Mouse (Mus musculus) ES-E14 (cell line): ENCODE measurements around the gene Pak4. TPM values are rescaled to one million over a fixed set of nuclear protein-coding genes. Genes with fewer than 3 reads are reported as not detected.
"Not testable (repeated sequence)": the region's sequence is repeated elsewhere in the genome, so short reads cannot be mapped to it uniquely, and the experiment has no call there.

ENCODE experiments used
- DNase-seq: peaks from one replicate; pipeline ENCODE4 v3.0.0-alpha.2; 2013; ENCODE audit warnings: low read depth, low spot score
- H3K27ac ChIP-seq: 2 replicates; pipeline ENCODE4 v1.5.1; 2012; ENCODE audit warnings: low read depth, mild to moderate bottlenecking, low read length, moderate library complexity, mixed read lengths; ENCODE audit not compliant: poor library complexity, insufficient read depth, severe bottlenecking
- H3K36me3 ChIP-seq: 2 replicates; pipeline ENCODE4 v1.6.1; 2012; ENCODE audit warnings: mild to moderate bottlenecking, low read length, moderate library complexity, mixed read lengths; ENCODE audit not compliant: control insufficient read depth, poor library complexity, insufficient read depth, severe bottlenecking
- H3K4me1 ChIP-seq, 2 experiments: fragments of 150-350 bp in 1 of 2; sonication (generic) in 1 of 2; 2 replicates each; pipeline ENCODE4 v1.6.1; 2012; ENCODE audit warnings: low read length in 2 of 2, mild to moderate bottlenecking in 1 of 2, mixed read lengths in 1 of 2; ENCODE audit not compliant: control insufficient read depth in 2 of 2, insufficient read depth in 2 of 2, poor library complexity in 1 of 2
- H3K4me3 ChIP-seq, 2 experiments: fragments of 150-350 bp in 1 of 2; sonication (generic) in 1 of 2; 2 replicates each; pipeline ENCODE4 v1.5.1; 2012; ENCODE audit warnings: low read length in 2 of 2, low read depth in 1 of 2, mild to moderate bottlenecking in 1 of 2, mixed read lengths in 1 of 2; ENCODE audit not compliant: insufficient read depth in 1 of 2, poor library complexity in 1 of 2, severe bottlenecking in 1 of 2
- H3K9ac ChIP-seq: 2 replicates; pipeline ENCODE4 v1.6.1; 2012; ENCODE audit warnings: low read depth, mild to moderate bottlenecking, low read length, mixed read lengths; ENCODE audit not compliant: poor library complexity, insufficient read depth, severe bottlenecking
- H3K9me3 ChIP-seq: fragments of 150-350 bp; sonication (generic); 2 replicates; pipeline ENCODE4 v1.6.1; 2012; ENCODE audit warnings: low read depth, mild to moderate bottlenecking, low read length; ENCODE audit not compliant: control insufficient read depth, insufficient read depth
- CHD2 ChIP-seq: IDR thresholded peaks from 2 replicates; pipeline ENCODE4 v1.6.1; 2014; ENCODE audit warnings: mild to moderate bottlenecking, low read depth, low read length, inconsistent platforms
- HCFC1 ChIP-seq: IDR thresholded peaks from 2 replicates; pipeline ENCODE4 v1.6.1; 2012; ENCODE audit warnings: low read length, inconsistent platforms, borderline replicate concordance; ENCODE audit not compliant: insufficient read depth
- MAFK ChIP-seq: IDR thresholded peaks from 2 replicates; pipeline ENCODE4 v1.6.1; 2014; ENCODE audit warnings: mild to moderate bottlenecking, low read depth, low read length, inconsistent platforms; ENCODE audit not compliant: insufficient read depth
- ZC3H11A ChIP-seq: IDR thresholded peaks from 2 replicates; pipeline ENCODE4 v1.6.1; 2012; ENCODE audit warnings: low read depth, mild to moderate bottlenecking, inconsistent platforms, low read length, borderline replicate concordance
- ZNF384 ChIP-seq: IDR thresholded peaks from 2 replicates; pipeline ENCODE4 v1.6.1; 2012; ENCODE audit warnings: low read depth, low read length, inconsistent platforms
- in situ Hi-C, 2 experiments: fragments of 600-800 bp; cut with MboI; formaldehyde crosslinking; loops; one replicate each; pipeline ENCODE4 v1.15.1; 2025; ENCODE audit warnings: low sequenced_read_pairs in 2 of 2, inconsistent platforms in 1 of 2; ENCODE audit not compliant: unreplicated experiment in 2 of 2
- total RNA-seq: library from RNA; depleted of rRNA; stranded (reverse); fragments of 300-350 nt; gene quantifications from 2 replicates; pipeline ENCODE4 v1.2.3, GENCODE M21; 2012

The Pak4 gene
- total RNA-seq, 1 experiment: 31.9 TPM

DNA sequence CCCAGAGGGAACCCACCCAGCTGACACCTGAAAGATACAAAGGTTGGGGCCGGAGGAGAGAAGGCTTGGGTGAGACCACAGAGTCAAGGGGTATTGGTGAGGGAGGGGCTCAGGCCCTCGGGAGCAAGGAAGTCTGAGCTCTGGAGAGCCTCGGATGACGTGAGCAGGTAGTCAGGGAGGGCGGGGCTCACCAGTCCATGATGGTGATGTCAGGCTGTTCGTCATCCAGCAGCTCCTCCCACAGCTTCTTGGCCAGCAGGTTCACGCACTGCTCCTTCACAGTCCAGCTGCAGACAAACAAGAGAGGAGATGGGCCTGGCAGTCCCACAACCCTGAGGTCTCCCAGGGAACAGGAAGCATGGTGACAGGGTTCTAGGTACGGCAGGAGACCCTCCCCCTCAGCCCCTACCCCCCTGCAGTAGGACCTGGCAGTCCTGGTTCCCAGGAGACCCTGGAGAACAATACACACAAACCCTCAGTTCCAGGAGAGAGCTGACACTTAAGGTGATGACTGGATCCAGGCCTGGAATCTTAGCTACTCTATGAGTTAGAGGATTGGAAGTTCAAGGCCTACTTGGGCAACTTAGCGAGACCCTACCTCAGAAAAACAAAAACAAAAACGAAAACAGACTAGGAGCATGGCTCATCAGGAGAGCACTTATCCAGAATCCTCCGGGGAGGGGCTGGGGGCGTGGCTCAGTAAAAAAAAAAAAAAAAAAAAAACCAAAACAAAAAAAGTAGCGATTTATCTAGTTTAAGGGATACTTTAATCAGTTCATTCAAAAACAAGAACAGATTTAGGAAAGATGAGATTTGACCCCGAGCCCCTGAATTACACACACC, 52.7 kb downstream of the Pak4 start:
- peak; percentile 38 for DNase-seq
- in situ Hi-C loops: no loop called here
- no peak for TF ChIP-seq ZC3H11A
- peak; percentile 91 for TF ChIP-seq ZNF384

DNA sequence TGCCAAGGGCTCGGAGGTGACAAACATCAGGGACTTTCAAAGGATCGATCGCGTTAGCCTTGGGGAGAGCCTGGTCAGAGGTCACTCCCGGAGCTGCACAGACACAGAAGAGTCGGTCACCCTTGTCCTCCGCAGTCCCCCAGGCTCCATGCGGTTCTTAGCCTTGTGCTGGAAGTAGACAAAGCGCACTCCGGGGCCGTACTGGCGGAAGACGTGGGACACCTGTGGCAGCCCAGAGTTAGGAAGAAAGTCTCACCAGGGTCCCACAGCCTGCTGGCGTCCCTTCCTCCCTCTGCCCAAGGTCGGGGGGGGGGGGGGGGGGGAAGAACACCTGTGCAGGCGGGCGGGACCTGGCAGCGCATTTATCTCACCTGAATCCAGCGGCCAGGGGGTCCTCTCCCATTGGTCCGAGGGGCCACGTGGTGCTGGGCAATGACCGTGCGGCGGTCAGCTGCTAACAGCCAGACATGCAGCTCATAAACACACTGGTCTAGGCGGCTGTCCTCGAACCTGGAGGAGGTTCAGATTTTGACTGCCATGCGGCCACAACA, 53.9 kb downstream of the Pak4 start:
- no peaks in the 10 kb centered on the region for H3K9me3 ChIP-seq
- peak overlapping the region; percentile 35 to 48; a peak in 3 of 4 replicates for H3K4me3 ChIP-seq
- TF ChIP-seq HCFC1 (no peak), ZC3H11A (no peak), MAFK (no peak), ZNF384 (no peak), CHD2 (no peak)
- DNase-seq: no peak
- peaks cover 2 to 20% of the 10 kb centered on the region in 2 experiments; a peak in 2 of 4 replicates for H3K4me1 ChIP-seq
- H3K36me3 ChIP-seq: no peaks in the 10 kb centered on the region
- H3K27ac ChIP-seq: no peak overlapping the region
- in situ Hi-C loops: no loop called here
- H3K9ac ChIP-seq: peak overlapping the region; percentile 10; the same call in 1 of the 2 replicates

More for the DNA sequence above, 52.7 kb downstream of the Pak4 start:
- no peak overlapping the region for H3K4me3 ChIP-seq
- no peak overlapping the region for H3K27ac ChIP-seq
- no peaks in the 10 kb centered on the region for H3K36me3 ChIP-seq
- H3K9me3 ChIP-seq: no peaks in the 10 kb centered on the region
- no peak overlapping the region for H3K9ac ChIP-seq
- peaks cover 2 to 20% of the 10 kb centered on the region in 2 experiments; a peak in 2 of 4 replicates for H3K4me1 ChIP-seq

DNA sequence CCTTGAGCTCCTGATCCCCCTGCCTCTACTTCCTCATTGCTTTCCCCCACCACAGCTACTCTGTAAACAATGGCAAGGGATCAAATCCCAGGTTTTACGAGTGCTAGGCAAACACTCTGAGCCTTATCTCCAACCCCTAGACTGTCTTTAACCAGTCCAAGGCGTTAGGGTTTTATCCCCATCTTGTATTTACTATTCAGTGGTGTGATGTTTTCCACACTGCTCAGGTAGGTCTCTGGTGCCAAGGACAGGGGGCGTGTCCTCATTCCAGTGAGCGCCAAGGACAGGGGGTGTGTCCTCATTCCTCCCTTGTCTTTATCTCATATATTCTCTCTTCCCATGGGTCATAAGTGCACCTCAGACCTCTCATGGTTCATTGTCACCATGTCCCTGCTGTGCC, 57.5 kb downstream of the Pak4 start, which contains the start of gene Sycn:
Gene Sycn, plus strand, starts transcription at position 360 of the 400 bp plus-strand sequence.
- Histone ChIP-seq H3K4me1 (peaks cover 2 to 10% of the 10 kb centered on the region in 2 experiments; a peak in 2 of 4 replicates), H3K9me3 (no peaks in the 10 kb centered on the region), H3K36me3 (no peaks in the 10 kb centered on the region), H3K9ac (no peak within 1 kb of the TSS), H3K4me3 (no peak within 1 kb of the TSS), H3K27ac (no peak within 1 kb of the TSS)
- DNase-seq: no peak
- TF ChIP-seq HCFC1 (no peak), CHD2 (no peak), ZNF384 (no peak), ZC3H11A (no peak), MAFK (no peak)
- in situ Hi-C loops: no loop called here

DNA sequence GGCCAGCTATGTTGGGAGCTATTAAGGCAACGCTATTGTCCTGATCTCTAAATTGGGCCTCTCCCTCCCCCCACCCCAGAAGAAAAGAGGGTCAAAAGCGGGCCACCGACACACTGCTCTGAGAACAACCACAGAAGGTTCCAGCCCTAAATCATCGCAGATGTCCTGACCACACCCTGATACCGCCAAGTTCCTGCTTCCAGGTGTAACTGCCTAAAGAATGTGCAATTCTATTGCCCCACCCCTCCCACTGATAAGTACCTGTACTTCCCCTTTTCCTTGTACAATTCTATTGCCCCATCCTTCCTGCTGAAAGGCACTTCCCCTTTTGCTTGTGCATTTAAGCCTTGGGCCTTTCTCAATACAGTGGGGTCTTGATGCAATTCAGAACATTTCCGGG, 59.1 kb downstream of the Pak4 start:
- H3K9me3 ChIP-seq, in situ Hi-C loops, H3K9ac ChIP-seq, H3K36me3 ChIP-seq, H3K4me3 ChIP-seq, H3K4me1 ChIP-seq, DNase-seq, H3K27ac ChIP-seq: not testable (repeated sequence)

DNA sequence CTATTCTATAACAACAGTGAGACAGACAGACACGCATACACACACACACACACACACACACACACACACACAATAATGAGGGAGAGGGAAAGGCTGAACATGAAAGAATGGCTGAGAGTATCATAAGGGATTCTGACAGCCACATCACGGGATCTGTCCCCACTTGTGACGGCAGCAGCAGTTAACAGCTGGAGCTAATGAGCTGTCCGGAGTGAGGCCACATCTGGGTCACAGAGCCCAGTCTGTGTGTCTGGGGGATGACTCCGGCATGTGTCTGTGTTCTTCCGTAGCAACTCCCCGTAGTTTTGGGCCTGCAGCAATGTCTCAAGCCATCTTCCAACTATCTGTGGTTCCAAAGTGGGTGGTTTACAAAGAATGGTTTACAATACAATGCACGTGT, 66.0 kb downstream of the Pak4 start:
- Histone ChIP-seq H3K9ac (no peak overlapping the region), H3K4me1 (peaks cover 4 to 15% of the 10 kb centered on the region in 2 experiments; a peak in 2 of 4 replicates), H3K27ac (no peak overlapping the region), H3K36me3 (no peaks in the 10 kb centered on the region), H3K4me3 (no peak overlapping the region), H3K9me3 (no peaks in the 10 kb centered on the region)
- in situ Hi-C loops: no loop called here
- TF ChIP-seq CHD2 (no peak), ZNF384 (no peak), ZC3H11A (no peak), MAFK (no peak), HCFC1 (no peak)
- no peak for DNase-seq
